Mouse (Mus musculus) embryonic fibroblast, embryonic 13.5 days (primary cell): Measurements from ENCODE around the gene Tmed11.
"Not testable (repeated sequence)": the region's sequence is repeated elsewhere in the genome, so short reads cannot be mapped to it uniquely, and the experiment has no call there.

ENCODE experiments used
- CTCF ChIP-seq: IDR thresholded peaks from 2 replicates; pipeline ENCODE4 v1.5.1; 2011; ENCODE audit warnings: mild to moderate bottlenecking, control low read depth, low read length, moderate library complexity, borderline replicate concordance; ENCODE audit not compliant: insufficient read depth
- POLR2A ChIP-seq: IDR thresholded peaks from 2 replicates; pipeline ENCODE4 v1.6.1; 2011; ENCODE audit warnings: low read depth, mild to moderate bottlenecking, control low read depth, low read length, moderate library complexity

GRCm38 (mm10) chr5:108808750-108809149 lies 13.6 kb upstream of the Tmed11 start, which contains the start of gene Vmn2r8:
- TF ChIP-seq CTCF, POLR2A: not testable (repeated sequence)
